Mouse (Mus musculus) myocyte (in vitro differentiated cells): Measurements from ENCODE around the gene Bmp7.

Source experiments
- MAX ChIP-seq: IDR thresholded peaks from one replicate; pipeline ENCODE4 v1.6.1; 2011; ENCODE audit warnings: low read depth, mild to moderate bottlenecking, control low read depth
- MYOD1 ChIP-seq, 3 experiments: IDR thresholded peaks; one replicate each; pipeline ENCODE4 v1.6.1; 2011; ENCODE audit warnings: control low read depth in 2 of 3, low read depth in 2 of 3, mild to moderate bottlenecking in 2 of 3, moderate library complexity in 1 of 3; ENCODE audit not compliant: insufficient read length in 2 of 3, control insufficient read depth in 1 of 3
- POLR2A ChIP-seq: IDR thresholded peaks from one replicate; pipeline ENCODE4 v1.6.1; 2011; ENCODE audit warnings: low read depth, mild to moderate bottlenecking, control low read depth, moderate library complexity; ENCODE audit not compliant: insufficient read length
- POLR2AphosphoS2 ChIP-seq: IDR thresholded peaks from one replicate; pipeline ENCODE4 v1.6.1; 2011; ENCODE audit warnings: low read depth, control low read depth; ENCODE audit not compliant: insufficient read length
- TCF12 ChIP-seq: IDR thresholded peaks from one replicate; pipeline ENCODE4 v1.6.1; 2011; ENCODE audit warnings: mild to moderate bottlenecking, control low read depth; ENCODE audit not compliant: poor library complexity, insufficient read depth, severe bottlenecking
- USF1 ChIP-seq: IDR thresholded peaks from one replicate; pipeline ENCODE4 v1.6.1; 2011; ENCODE audit warnings: low read depth, mild to moderate bottlenecking, control low read depth, moderate library complexity

- TF ChIP-seq MYOD1 (IDR thresholded peaks at IDR 0.05; ENCODE audit: control insufficient read depth in 1 of 3, insufficient read length in 2 of 3, low read depth in 2 of 3) (no peak), POLR2A (no peak), TCF12 (no peak), POLR2AphosphoS2 (no peak), MAX (no peak), USF1 (no peak)
Measured at GRCm38 (mm10) chr2:172889222-172889621, 50.9 kb downstream of the Bmp7 start.
